Mouse (Mus musculus): Measurements from ENCODE around the gene Cfap74. TPM values are rescaled to one million over a fixed set of nuclear protein-coding genes. Genes with fewer than 3 reads are reported as not detected.

The Cfap74 gene
- total and polyA plus RNA-seq, 3 experiments: 0.11 TPM; not detected in 2

GRCm38 (mm10) chr4:155463611-155464010, 54.6 kb downstream of the Cfap74 start:
- no peak for DNase-seq (ENCODE audit: low spot score)
- H3K4me1 ChIP-seq (ENCODE audit: insufficient read depth, low read depth, low read length): no peaks in the 10 kb centered on the region
- no peak overlapping the region for H3K4me3 ChIP-seq (ENCODE audit: low read depth, low read length)
- H3K27me3 ChIP-seq (ENCODE audit: insufficient read depth, low read length): peaks cover 39% of the 10 kb centered on the region
- ATAC-seq (ENCODE audit: extremely low read depth, insufficient number of reproducible peaks, low FRiP score, poor library complexity, severe bottlenecking): no peak
- TF ChIP-seq GATA1 (IDR thresholded peaks at IDR 0.05; ENCODE audit: borderline replicate concordance, low read length): no peak
- TF ChIP-seq POLR2AphosphoS5 (IDR thresholded peaks at IDR 0.05; ENCODE audit: insufficient replicate concordance, low read depth, low read length): no peak
- TF ChIP-seq TAL1 (conservative IDR thresholded peaks at IDR 0.05; ENCODE audit: low read depth, low read length): no peak
- TF ChIP-seq CTCF (IDR thresholded peaks at IDR 0.05; ENCODE audit: low read depth, low read length): no peak
- TF ChIP-seq GATA2 (IDR thresholded peaks at IDR 0.05; ENCODE audit: borderline replicate concordance, low read depth, low read length): no peak
- H3K9me3 ChIP-seq (replicated peaks): no peaks in the 10 kb centered on the region
- H3K36me3 ChIP-seq (replicated peaks): no peaks in the 10 kb centered on the region

- peaks cover 2% of the 10 kb centered on the region; the same call in 1 of the 2 replicates for H3K4me1 ChIP-seq (ENCODE audit: insufficient read depth, low read depth, low read length)
- no peak for ATAC-seq (ENCODE audit: extremely low read depth, insufficient number of reproducible peaks, low FRiP score, poor library complexity, severe bottlenecking)
- DNase-seq (ENCODE audit: low spot score): no peak
- peaks cover 39% of the 10 kb centered on the region for H3K27me3 ChIP-seq (ENCODE audit: insufficient read depth, low read length)
- no peaks in the 10 kb centered on the region for H3K9me3 ChIP-seq (replicated peaks)
- H3K36me3 ChIP-seq (replicated peaks): no peaks in the 10 kb centered on the region
- no peak for TF ChIP-seq POLR2AphosphoS5 (IDR thresholded peaks at IDR 0.05; ENCODE audit: insufficient replicate concordance, low read depth, low read length)
- TF ChIP-seq TAL1 (conservative IDR thresholded peaks at IDR 0.05; ENCODE audit: low read depth, low read length): no peak
- TF ChIP-seq GATA2 (IDR thresholded peaks at IDR 0.05; ENCODE audit: borderline replicate concordance, low read depth, low read length): no peak
- TF ChIP-seq CTCF (IDR thresholded peaks at IDR 0.05; ENCODE audit: low read depth, low read length): no peak
- no peak for TF ChIP-seq GATA1 (IDR thresholded peaks at IDR 0.05; ENCODE audit: borderline replicate concordance, low read length)
- H3K4me3 ChIP-seq (ENCODE audit: low read depth, low read length): no peak overlapping the region
Measured at GRCm38 (mm10) chr4:155464061-155464460, 55.1 kb downstream of the Cfap74 start.

GRCm38 (mm10) chr4:155465607-155466006, 56.6 kb downstream of the Cfap74 start:
- peaks cover 39% of the 10 kb centered on the region for H3K27me3 ChIP-seq (ENCODE audit: insufficient read depth, low read length)
- DNase-seq (ENCODE audit: low spot score): no peak
- TF ChIP-seq POLR2AphosphoS5 (IDR thresholded peaks at IDR 0.05; ENCODE audit: insufficient replicate concordance, low read depth, low read length) (no peak), GATA1 (IDR thresholded peaks at IDR 0.05; ENCODE audit: borderline replicate concordance, low read length) (no peak), GATA2 (IDR thresholded peaks at IDR 0.05; ENCODE audit: borderline replicate concordance, low read depth, low read length) (no peak), CTCF (IDR thresholded peaks at IDR 0.05; ENCODE audit: low read depth, low read length) (no peak), TAL1 (conservative IDR thresholded peaks at IDR 0.05; ENCODE audit: low read depth, low read length) (no peak)

GRCm38 (mm10) chr4:155466080-155466479, 57.1 kb downstream of the Cfap74 start:
- TF ChIP-seq GATA1 (IDR thresholded peaks at IDR 0.05; ENCODE audit: borderline replicate concordance, low read length): no peak
- TF ChIP-seq CTCF (IDR thresholded peaks at IDR 0.05; ENCODE audit: low read depth, low read length): no peak
- no peak for TF ChIP-seq POLR2AphosphoS5 (IDR thresholded peaks at IDR 0.05; ENCODE audit: insufficient replicate concordance, low read depth, low read length)
- TF ChIP-seq TAL1 (conservative IDR thresholded peaks at IDR 0.05; ENCODE audit: low read depth, low read length): no peak
- no peak for TF ChIP-seq GATA2 (IDR thresholded peaks at IDR 0.05; ENCODE audit: borderline replicate concordance, low read depth, low read length)
- Histone ChIP-seq H3K9me3 (replicated peaks) (no peaks in the 10 kb centered on the region), H3K4me1 (ENCODE audit: insufficient read depth, low read depth, low read length) (peaks cover 7% of the 10 kb centered on the region; the same call in 1 of the 2 replicates), H3K27me3 (ENCODE audit: insufficient read depth, low read length) (peaks cover 38% of the 10 kb centered on the region), H3K4me3 (ENCODE audit: low read depth, low read length) (no peak overlapping the region), H3K36me3 (replicated peaks) (no peaks in the 10 kb centered on the region)
- ATAC-seq (ENCODE audit: extremely low read depth, insufficient number of reproducible peaks, low FRiP score, poor library complexity, severe bottlenecking) (no peak), DNase-seq (ENCODE audit: low spot score) (no peak)

More at GRCm38 (mm10) chr4:155465607-155466006, 56.6 kb downstream of the Cfap74 start:
- H3K4me1 ChIP-seq (ENCODE audit: insufficient read depth, low read depth, low read length): peaks cover 7% of the 10 kb centered on the region; the same call in 1 of the 2 replicates
- H3K9me3 ChIP-seq (replicated peaks): no peaks in the 10 kb centered on the region
- H3K36me3 ChIP-seq (replicated peaks): no peaks in the 10 kb centered on the region
- H3K4me3 ChIP-seq (ENCODE audit: low read depth, low read length): no peak overlapping the region
- ATAC-seq (ENCODE audit: extremely low read depth, insufficient number of reproducible peaks, low FRiP score, poor library complexity, severe bottlenecking): no peak

- DNase-seq (ENCODE audit: low spot score) (no peak), ATAC-seq (ENCODE audit: extremely low read depth, insufficient number of reproducible peaks, low FRiP score, poor library complexity, severe bottlenecking) (no peak)
- no peak overlapping the region for H3K4me3 ChIP-seq (ENCODE audit: low read depth, low read length)
- peaks cover 35% of the 10 kb centered on the region for H3K27me3 ChIP-seq (ENCODE audit: insufficient read depth, low read length)
- H3K4me1 ChIP-seq (ENCODE audit: insufficient read depth, low read depth, low read length): peaks cover 7% of the 10 kb centered on the region; the same call in 1 of the 2 replicates
- H3K36me3 ChIP-seq (replicated peaks): no peaks in the 10 kb centered on the region
- TF ChIP-seq GATA1 (IDR thresholded peaks at IDR 0.05; ENCODE audit: borderline replicate concordance, low read length) (no peak), CTCF (IDR thresholded peaks at IDR 0.05; ENCODE audit: low read depth, low read length) (no peak), TAL1 (conservative IDR thresholded peaks at IDR 0.05; ENCODE audit: low read depth, low read length) (no peak), GATA2 (IDR thresholded peaks at IDR 0.05; ENCODE audit: borderline replicate concordance, low read depth, low read length) (no peak), POLR2AphosphoS5 (IDR thresholded peaks at IDR 0.05; ENCODE audit: insufficient replicate concordance, low read depth, low read length) (no peak)
- no peaks in the 10 kb centered on the region for H3K9me3 ChIP-seq (replicated peaks)
Measured at GRCm38 (mm10) chr4:155467237-155468010, 58.4 kb downstream of the Cfap74 start.

GRCm38 (mm10) chr4:155468952-155469351, 60.0 kb downstream of the Cfap74 start, which contains the start of gene Tmem52:
TSS of gene Tmem52 (plus strand) at chr4:155469114.
- TF ChIP-seq POLR2AphosphoS5 (IDR thresholded peaks at IDR 0.05; ENCODE audit: insufficient replicate concordance, low read depth, low read length): no peak
- no peak for TF ChIP-seq TAL1 (conservative IDR thresholded peaks at IDR 0.05; ENCODE audit: low read depth, low read length)
- TF ChIP-seq GATA1 (IDR thresholded peaks at IDR 0.05; ENCODE audit: borderline replicate concordance, low read length): no peak
- TF ChIP-seq CTCF (IDR thresholded peaks at IDR 0.05; ENCODE audit: low read depth, low read length): no peak
- no peak for TF ChIP-seq GATA2 (IDR thresholded peaks at IDR 0.05; ENCODE audit: borderline replicate concordance, low read depth, low read length)
- DNase-seq (ENCODE audit: low spot score) (no peak), ATAC-seq (ENCODE audit: extremely low read depth, insufficient number of reproducible peaks, low FRiP score, poor library complexity, severe bottlenecking) (no peak)
- H3K4me1 ChIP-seq (ENCODE audit: insufficient read depth, low read depth, low read length): peaks cover 7% of the 10 kb centered on the region; the same call in 1 of the 2 replicates
- no peaks in the 10 kb centered on the region for H3K36me3 ChIP-seq (replicated peaks)
- peaks cover 41% of the 10 kb centered on the region for H3K27me3 ChIP-seq (ENCODE audit: insufficient read depth, low read length)
- H3K9me3 ChIP-seq (replicated peaks): no peaks in the 10 kb centered on the region
- peak within 1 kb of the TSS; percentile 22; the same call in 1 of the 2 replicates for H3K4me3 ChIP-seq (ENCODE audit: low read depth, low read length)
